Mouse (Mus musculus): Measurements from ENCODE around the gene Tex101.
"Not testable (repeated sequence)": the region's sequence is repeated elsewhere in the genome, so short reads cannot be mapped to it uniquely, and the experiment has no call there.

- not testable (repeated sequence) for TF ChIP-seq ZNF384 (IDR thresholded peaks at IDR 0.05; ENCODE audit: low read depth, low read length); CHD2 (IDR thresholded peaks at IDR 0.05; ENCODE audit: low read depth, low read length); HCFC1 (IDR thresholded peaks at IDR 0.05; ENCODE audit: borderline replicate concordance, insufficient read depth, low read length)
Observed at GRCm38 (mm10) chr7:24687519-24687918, 11.0 kb upstream of the Tex101 start.
